Mouse (Mus musculus): ENCODE data around the gene Crlf2. TPM values are rescaled to one million over a fixed set of nuclear protein-coding genes. Genes with fewer than 3 reads are reported as not detected.

Gene Crlf2
- polyA plus RNA-seq, 1 experiment from 2014 or later, result 4.6 TPM

- DNase-seq (ENCODE audit: low spot score), result no peak
- Histone ChIP-seq H3K4me1 (no peaks in the 10 kb centered on the region), H3K9me3 (peaks cover 72% of the 10 kb centered on the region), H3K36me3 (replicated peaks) (peaks cover 45% of the 10 kb centered on the region), H3K4me3 (no peak overlapping the region), H3K27me3 (replicated peaks; ENCODE audit: low read depth, poor library complexity, severe bottlenecking) (no peaks in the 10 kb centered on the region), H3K27ac (replicated peaks) (no peak overlapping the region)
- 80% methylated on average over 26 of the region's 26 CpGs for whole genome bisulfite sequencing
Measured at GRCm38 (mm10) chr5:109555236-109555675, 3.5 kb downstream of the Crlf2 start.

GRCm38 (mm10) chr5:109554091-109555050 lies 4.4 kb downstream of the Crlf2 start:
- Histone ChIP-seq H3K27ac (replicated peaks) (no peak overlapping the region), H3K36me3 (replicated peaks) (peaks cover 45% of the 10 kb centered on the region), H3K4me1 (no peaks in the 10 kb centered on the region), H3K9me3 (peaks cover 75% of the 10 kb centered on the region), H3K27me3 (replicated peaks; ENCODE audit: low read depth, poor library complexity, severe bottlenecking) (no peaks in the 10 kb centered on the region), H3K4me3 (no peak overlapping the region)
- WGBS, result 86% methylated on average over 30 of the region's 30 CpGs
- peak; percentile 8 for DNase-seq (ENCODE audit: low spot score)

GRCm38 (mm10) chr5:109553160-109553930 lies 5.4 kb downstream of the Crlf2 start:
- no peak for DNase-seq (ENCODE audit: low spot score)
- H3K27me3 ChIP-seq (replicated peaks; ENCODE audit: low read depth, poor library complexity, severe bottlenecking), result no peaks in the 10 kb centered on the region

GRCm38 (mm10) chr5:109552541-109552940 lies 6.3 kb downstream of the Crlf2 start:
- 79% methylated on average over 14 of the region's 15 CpGs for WGBS
- no peaks in the 10 kb centered on the region for H3K4me1 ChIP-seq
- H3K36me3 ChIP-seq (replicated peaks), result peaks cover 45% of the 10 kb centered on the region
- peak; percentile 10 for DNase-seq (ENCODE audit: low spot score)
- no peak overlapping the region for H3K4me3 ChIP-seq
- H3K27ac ChIP-seq (replicated peaks), result no peak overlapping the region
- H3K9me3 ChIP-seq, result peaks cover 79% of the 10 kb centered on the region
- H3K27me3 ChIP-seq (replicated peaks; ENCODE audit: low read depth, poor library complexity, severe bottlenecking), result no peaks in the 10 kb centered on the region

More at GRCm38 (mm10) chr5:109553160-109553930, 5.4 kb downstream of the Crlf2 start:
- H3K27ac ChIP-seq (replicated peaks), result no peak overlapping the region
- peaks cover 45% of the 10 kb centered on the region for H3K36me3 ChIP-seq (replicated peaks)
- H3K4me3 ChIP-seq, result no peak overlapping the region
- 67% methylated on average over 18 of the region's 18 CpGs for WGBS
- H3K4me1 ChIP-seq, result no peaks in the 10 kb centered on the region
- H3K9me3 ChIP-seq, result peaks cover 79% of the 10 kb centered on the region

GRCm38 (mm10) chr5:109552116-109552515 lies 6.7 kb downstream of the Crlf2 start:
- WGBS, result 85% methylated on average over 11 of the region's 13 CpGs
- DNase-seq (ENCODE audit: low spot score), result peak; percentile 16
- Histone ChIP-seq H3K4me3 (no peak overlapping the region), H3K27ac (replicated peaks) (no peak overlapping the region), H3K4me1 (no peaks in the 10 kb centered on the region), H3K9me3 (peaks cover 79% of the 10 kb centered on the region), H3K27me3 (replicated peaks; ENCODE audit: low read depth, poor library complexity, severe bottlenecking) (no peaks in the 10 kb centered on the region), H3K36me3 (replicated peaks) (peaks cover 45% of the 10 kb centered on the region)

GRCm38 (mm10) chr5:109551041-109551765 lies 7.6 kb downstream of the Crlf2 start:
- Histone ChIP-seq H3K27me3 (replicated peaks; ENCODE audit: low read depth, poor library complexity, severe bottlenecking) (no peaks in the 10 kb centered on the region), H3K27ac (replicated peaks) (no peak overlapping the region), H3K4me1 (no peaks in the 10 kb centered on the region), H3K36me3 (replicated peaks) (peaks cover 42% of the 10 kb centered on the region), H3K9me3 (peaks cover 71% of the 10 kb centered on the region), H3K4me3 (no peak overlapping the region)
- no peak for DNase-seq (ENCODE audit: low spot score)
- 92% methylated on average over 25 of the region's 25 CpGs for WGBS

- Histone ChIP-seq H3K27ac (replicated peaks) (no peak overlapping the region), H3K4me3 (no peak overlapping the region), H3K4me1 (no peaks in the 10 kb centered on the region), H3K27me3 (replicated peaks; ENCODE audit: low read depth, poor library complexity, severe bottlenecking) (no peaks in the 10 kb centered on the region), H3K36me3 (replicated peaks) (peaks cover 33% of the 10 kb centered on the region), H3K9me3 (peaks cover 68% of the 10 kb centered on the region)
- 86% methylated on average over 34 of the region's 36 CpGs for WGBS
- no peak for DNase-seq (ENCODE audit: low spot score)
Measured at GRCm38 (mm10) chr5:109550225-109550935, 8.4 kb downstream of the Crlf2 start.

GRCm38 (mm10) chr5:109548712-109549111 lies 10.1 kb downstream of the Crlf2 start:
- H3K36me3 ChIP-seq (replicated peaks), result peaks cover 18% of the 10 kb centered on the region
- H3K9me3 ChIP-seq, result peaks cover 64% of the 10 kb centered on the region
- no peak for DNase-seq (ENCODE audit: low spot score)
- no peaks in the 10 kb centered on the region for H3K27me3 ChIP-seq (replicated peaks; ENCODE audit: low read depth, poor library complexity, severe bottlenecking)
- 64% methylated on average over 9 of the region's 9 CpGs for WGBS
- H3K4me1 ChIP-seq, result no peaks in the 10 kb centered on the region
- H3K4me3 ChIP-seq, result no peak overlapping the region
- no peak overlapping the region for H3K27ac ChIP-seq (replicated peaks)

- no peaks in the 10 kb centered on the region for H3K27me3 ChIP-seq (replicated peaks; ENCODE audit: low read depth, poor library complexity, severe bottlenecking)
- WGBS, result 70% methylated on average over 2 of the region's 2 CpGs
- H3K9me3 ChIP-seq, result peaks cover 50% of the 10 kb centered on the region
- no peak overlapping the region for H3K4me3 ChIP-seq
- H3K27ac ChIP-seq (replicated peaks), result no peak overlapping the region
- H3K4me1 ChIP-seq, result no peaks in the 10 kb centered on the region
- H3K36me3 ChIP-seq (replicated peaks), result peaks cover 13% of the 10 kb centered on the region
- no peak for DNase-seq (ENCODE audit: low spot score)
Measured at GRCm38 (mm10) chr5:109547112-109547511, 11.7 kb downstream of the Crlf2 start.

GRCm38 (mm10) chr5:109509679-109510078 lies 49.1 kb downstream of the Crlf2 start:
- peaks cover 13% of the 10 kb centered on the region; the same call in 1 of the 2 replicates for H3K9me3 ChIP-seq
- H3K27me3 ChIP-seq (replicated peaks; ENCODE audit: low read depth, poor library complexity, severe bottlenecking), result no peaks in the 10 kb centered on the region
- no peak overlapping the region for H3K4me3 ChIP-seq
- no peak for DNase-seq (ENCODE audit: low spot score)
- H3K36me3 ChIP-seq (replicated peaks), result no peaks in the 10 kb centered on the region
- H3K4me1 ChIP-seq, result no peaks in the 10 kb centered on the region
- H3K27ac ChIP-seq (replicated peaks), result no peak overlapping the region

GRCm38 (mm10) chr5:109506729-109507128 lies 52.1 kb downstream of the Crlf2 start:
- Histone ChIP-seq H3K4me1 (no peaks in the 10 kb centered on the region), H3K9me3 (peaks cover 21% of the 10 kb centered on the region), H3K4me3 (no peak overlapping the region), H3K27me3 (replicated peaks; ENCODE audit: low read depth, poor library complexity, severe bottlenecking) (no peaks in the 10 kb centered on the region), H3K36me3 (replicated peaks) (no peaks in the 10 kb centered on the region), H3K27ac (replicated peaks) (no peak overlapping the region)
- 10% methylated on average over 1 of the region's 1 CpGs for WGBS
- no peak for DNase-seq (ENCODE audit: low spot score)
